Mouse (Mus musculus) T-helper 1 cell (primary cell): Measurements from ENCODE around the gene Pbx2.

ENCODE experiments used
- in situ Hi-C: fragments of 300-600 bp; cut with MboI, MseI; formaldehyde crosslinking; loops from one replicate; pipeline ENCODE4 v1.15.1; 2025; ENCODE audit warnings: high pct_unique_total_duplicates

Pbx2 gene

DNA sequence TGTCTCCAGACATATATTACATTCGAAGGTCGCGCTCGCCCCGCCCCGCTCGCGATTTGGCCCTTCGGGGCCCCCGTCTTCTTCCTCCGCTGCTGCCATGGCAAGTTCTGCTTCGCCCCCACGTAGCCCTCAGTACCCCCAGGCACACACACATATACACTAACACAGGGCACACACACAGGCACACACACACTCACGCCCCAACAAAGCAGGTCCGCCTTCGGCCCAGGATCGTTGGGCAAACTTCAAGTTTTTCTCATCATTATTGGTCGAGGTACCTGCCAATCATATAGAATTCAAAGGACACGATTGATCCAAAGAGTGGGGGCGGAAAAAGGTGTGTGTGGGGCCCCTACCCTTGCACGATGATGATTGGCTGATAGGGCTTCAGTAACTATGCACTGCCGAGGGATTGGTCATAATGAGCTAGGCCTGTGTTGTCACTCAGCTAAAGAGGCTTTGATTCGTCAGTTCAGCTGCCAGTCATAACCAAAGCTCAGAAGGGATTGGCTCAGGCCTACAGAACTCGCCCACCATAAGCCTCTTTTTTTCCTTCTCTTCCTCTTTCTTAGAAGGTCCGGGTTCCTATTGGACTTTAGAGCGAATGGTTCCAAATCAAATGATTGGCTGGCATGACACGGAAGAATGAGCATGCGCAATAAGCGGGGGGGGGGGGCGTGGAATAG is 12.5 kb downstream of the Pbx2 start, which contains the start of gene Rnf5:
TSS of gene Rnf5 (minus strand) at position 316 of the 686 bp plus-strand sequence.
- in situ Hi-C loops = loop anchor here (10.0 kb wide), 1 partner anchor 569 kb away; the partner anchor contains the start of genes Col11a2, Rxrb and Slc39a7

DNA sequence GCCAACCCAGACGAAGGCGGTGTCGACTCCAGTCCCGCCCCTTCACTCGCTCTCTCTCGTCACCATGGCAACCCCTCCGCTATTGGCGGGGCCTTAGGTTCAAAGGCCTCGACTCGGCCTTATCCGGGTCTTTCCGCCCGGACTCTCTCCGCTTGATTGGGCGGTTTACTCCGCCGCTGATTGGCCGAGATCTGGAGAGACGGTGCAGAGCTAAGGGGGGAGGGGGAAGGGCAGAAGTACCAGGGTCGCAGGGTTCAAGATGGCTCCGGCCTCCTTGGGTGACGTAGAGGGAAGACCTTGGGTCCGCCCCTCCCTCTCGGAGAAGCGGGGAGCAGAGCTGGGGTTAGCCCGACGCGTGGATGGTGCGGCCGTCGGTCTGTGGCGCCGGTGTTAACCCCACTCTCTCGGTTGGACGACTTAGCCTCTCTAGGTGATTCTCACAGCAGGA is 13.0 kb downstream of the Pbx2 start, which contains the start of gene Agpat1:
TSS of gene Agpat1 (plus strand) at position 202 of the 448 bp plus-strand sequence.
- in situ Hi-C loops = loop anchor here (10.0 kb wide), 1 partner anchor 569 kb away; the partner anchor contains the start of genes Col11a2, Rxrb and Slc39a7

DNA sequence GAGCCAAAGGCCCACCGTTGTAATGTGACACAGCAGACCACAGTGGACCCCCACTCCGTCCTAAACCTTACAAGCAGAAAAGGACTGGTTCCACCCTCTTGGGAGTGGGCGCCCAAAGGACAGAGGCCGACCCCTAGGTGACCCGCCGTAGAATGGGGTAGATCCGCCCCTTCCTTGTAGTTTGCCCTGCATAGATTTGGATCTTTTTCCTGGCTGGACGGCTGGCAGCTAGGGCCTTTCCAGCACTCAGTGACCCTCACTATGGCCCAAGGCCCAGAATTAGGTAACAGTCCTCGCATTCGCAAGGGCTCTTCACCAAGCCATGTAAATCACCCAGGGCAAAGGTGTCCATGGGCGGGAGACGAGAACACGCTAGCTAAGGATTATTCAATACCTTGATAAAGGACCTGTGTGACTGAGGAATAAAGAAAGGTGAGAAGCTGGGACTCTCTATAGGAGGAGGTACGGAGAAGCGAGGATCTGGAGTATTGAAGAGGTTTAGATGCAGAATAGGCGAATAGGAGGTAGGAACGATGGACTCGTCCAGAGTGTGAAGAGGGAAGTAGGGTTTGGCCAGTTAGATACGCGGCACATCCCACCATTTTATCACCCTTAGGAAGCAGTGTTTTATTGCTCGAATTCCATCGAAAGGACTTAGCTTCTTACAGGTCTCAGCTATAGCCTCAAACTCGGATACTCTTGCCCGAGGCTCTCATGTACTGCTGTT is 13.6 kb downstream of the Pbx2 start:
- in situ Hi-C loops = loop anchor here (10.0 kb wide), 1 partner anchor 570 kb away; the partner anchor contains the start of genes Col11a2, Rxrb and Slc39a7

DNA sequence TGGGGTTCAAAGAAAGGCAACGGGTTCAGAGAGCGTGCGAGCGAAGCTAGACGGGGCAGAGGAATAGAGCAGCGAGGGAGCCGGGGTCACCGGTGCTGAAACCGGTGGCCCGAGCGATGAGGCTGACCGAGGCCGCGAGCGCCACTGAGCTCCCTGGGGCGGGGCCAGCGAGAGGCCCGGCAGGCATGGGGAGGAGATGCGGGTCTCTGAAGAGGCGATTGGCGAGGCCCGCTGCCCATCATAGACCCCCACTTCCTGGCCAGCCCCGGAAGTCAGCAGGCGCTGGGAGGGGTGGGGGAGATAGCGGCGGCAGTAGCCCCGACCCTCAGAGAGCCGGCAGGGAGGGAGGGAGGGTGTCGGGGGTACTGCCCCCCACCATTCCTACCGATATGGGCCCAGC is 14.5 kb downstream of the Pbx2 start:
- in situ Hi-C loops = loop anchor here (10.0 kb wide), 1 partner anchor 571 kb away; the partner anchor contains the start of genes Col11a2, Rxrb and Slc39a7

DNA sequence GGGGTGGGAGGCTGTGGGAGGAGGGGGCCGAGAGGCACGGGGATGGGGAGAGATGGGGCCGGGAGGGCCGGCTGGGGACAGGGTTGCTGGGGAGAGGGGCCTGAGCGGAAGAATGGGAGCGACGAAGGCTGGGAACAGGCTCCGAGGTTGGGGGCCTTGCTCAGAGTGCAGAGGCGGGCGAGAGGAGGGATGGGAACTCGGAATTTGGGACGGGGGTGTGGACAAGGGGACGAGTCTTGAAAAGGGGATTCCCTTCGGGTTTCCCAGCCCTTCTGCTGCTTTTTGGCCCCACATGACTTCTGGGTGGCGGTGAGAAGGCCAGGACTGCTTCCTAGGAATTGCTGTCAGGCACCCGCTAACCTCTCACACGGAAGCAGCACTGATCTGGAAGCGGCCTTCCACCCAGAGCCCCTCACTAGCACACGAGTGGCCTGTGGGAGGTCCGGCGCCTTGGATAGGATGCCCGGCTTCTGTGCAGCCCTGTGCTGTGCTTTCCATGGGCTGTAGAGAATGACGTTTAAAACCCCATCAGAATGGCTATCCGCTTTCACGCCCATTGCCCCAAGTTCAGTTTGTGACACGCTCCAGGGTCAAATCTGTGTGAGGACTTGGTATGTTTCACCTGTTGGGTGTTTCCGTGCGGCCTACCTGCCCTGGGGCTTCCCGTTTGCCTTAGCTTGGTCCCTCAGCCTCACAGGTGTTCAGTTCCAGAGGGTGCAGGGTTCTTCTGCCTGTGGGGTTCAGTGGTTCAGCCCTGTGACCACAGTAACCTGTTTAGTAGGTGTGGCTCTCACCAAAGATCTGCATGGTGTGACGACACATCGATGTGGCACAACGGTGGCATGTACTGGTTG is 15.3 kb downstream of the Pbx2 start:
- in situ Hi-C loops = loop anchor here (10.0 kb wide), 1 partner anchor 572 kb away; the partner anchor contains the start of genes Col11a2, Rxrb and Slc39a7

DNA sequence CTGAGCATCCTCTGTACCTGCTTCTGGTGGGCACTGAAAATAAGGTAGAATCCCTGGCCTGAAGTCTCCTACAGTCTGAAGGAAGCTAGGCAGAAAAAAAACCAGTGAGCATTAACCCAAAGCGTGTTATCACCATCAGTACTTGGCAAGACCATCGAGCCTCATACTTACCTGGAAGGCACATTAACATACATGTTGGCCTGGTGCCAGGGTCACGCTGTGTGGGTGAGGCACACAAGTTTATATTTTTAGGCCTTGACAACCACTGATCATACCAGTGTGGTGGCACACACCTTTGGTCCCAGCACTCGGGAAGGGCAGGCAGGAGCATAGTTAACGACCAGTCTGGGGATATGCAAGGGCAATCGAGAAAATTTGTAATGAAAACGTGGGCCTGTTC is 16.9 kb downstream of the Pbx2 start:
- in situ Hi-C loops = loop anchor here (10.0 kb wide), 1 partner anchor 573 kb away; the partner anchor contains the start of genes Col11a2, Rxrb and Slc39a7

DNA sequence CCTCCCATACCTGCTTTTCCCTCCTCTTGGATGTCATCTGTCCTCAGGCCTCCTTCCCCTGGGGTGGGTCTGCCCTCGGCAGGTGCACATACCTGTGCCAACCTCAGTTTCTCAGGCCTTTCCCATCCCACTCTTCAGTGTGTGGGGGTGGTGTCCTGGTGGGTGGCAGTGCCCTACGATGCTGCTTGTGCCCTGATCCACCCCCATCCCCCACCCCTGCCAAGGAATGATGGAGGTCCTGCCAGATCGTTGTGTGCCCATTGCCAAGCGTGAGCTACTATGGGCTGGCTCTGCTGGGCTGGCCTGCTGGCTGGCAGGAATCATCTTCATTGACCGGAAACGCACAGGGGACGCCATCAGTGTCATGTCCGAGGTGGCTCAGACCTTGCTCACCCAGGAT is 20.0 kb downstream of the Pbx2 start:
- in situ Hi-C loops = no loop called here

DNA sequence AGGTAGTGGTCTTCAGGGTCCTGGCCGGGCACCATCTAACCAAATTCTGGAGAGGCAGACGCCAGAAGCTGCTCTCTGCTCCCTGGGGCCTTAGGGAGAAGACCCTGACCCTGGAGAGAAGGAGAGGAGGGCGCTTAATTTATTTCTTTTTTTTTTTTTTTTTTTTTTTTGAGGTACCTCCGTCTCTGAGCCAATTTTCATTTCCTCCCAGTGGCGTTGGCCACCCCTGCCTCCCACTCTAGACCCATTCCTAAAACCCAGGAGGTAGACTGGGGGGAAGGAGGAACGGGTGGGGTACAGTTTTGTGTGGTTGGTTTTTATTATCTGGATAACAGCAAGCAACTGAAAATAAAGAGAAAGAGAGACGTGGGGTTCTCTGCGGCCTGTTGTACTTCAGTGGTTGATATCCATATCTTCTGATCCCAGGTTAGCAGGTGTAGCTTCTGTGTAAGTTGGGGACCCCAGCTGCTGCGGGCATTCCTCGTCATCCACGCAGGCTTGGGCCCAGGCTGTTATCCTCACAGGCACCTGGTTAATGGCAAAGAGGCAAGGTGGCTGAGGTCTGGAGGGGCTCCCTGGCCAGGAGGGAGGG is 22.1 kb downstream of the Pbx2 start:
- in situ Hi-C loops = no loop called here

DNA sequence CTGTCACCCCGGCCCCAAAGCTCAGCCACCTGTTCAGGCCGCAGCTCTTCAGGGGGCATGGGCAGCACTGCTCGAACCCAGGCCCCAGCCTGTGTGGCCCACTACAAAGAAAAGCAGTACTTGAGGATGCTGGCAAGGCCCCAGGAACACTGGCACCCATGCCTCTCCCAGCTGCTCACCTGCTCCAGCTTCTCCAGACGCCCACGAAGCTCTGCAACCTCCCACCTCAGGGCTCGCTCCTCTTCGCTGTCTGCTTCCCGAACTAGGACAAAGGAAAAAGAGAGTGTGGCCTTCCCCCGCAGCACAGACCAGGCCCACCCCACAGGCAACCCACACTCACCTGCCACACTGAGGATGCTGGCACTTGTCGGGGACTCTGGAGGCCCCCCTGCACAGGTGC is 22.8 kb downstream of the Pbx2 start:
- in situ Hi-C loops = no loop called here

DNA sequence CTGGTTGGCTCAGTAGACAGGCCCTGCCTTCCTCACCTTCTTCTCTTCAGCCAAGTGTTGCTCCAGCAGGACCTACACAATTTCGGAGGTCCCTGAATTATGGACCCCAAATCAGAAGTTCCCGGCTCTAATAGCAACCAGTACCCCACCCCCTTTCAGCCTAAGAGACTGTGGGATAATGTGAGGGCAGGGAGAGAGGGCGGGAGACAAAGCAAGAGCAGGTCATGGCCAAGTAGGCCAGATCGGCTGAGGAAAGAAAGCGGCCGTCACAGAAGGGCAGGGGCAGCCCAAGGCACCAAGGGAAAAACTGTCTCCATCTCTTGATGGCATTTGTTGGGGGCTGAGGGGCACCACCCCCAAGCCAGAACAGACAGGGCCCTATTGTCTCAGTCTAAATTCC is 24.8 kb downstream of the Pbx2 start, which contains the start of gene Egfl8:
TSS of gene Egfl8 (minus strand) at position 101 of the 400 bp plus-strand sequence.
- in situ Hi-C loops = loop anchor here (5.0 kb wide), 1 partner anchor 49 kb away; no protein-coding TSS in a partner anchor

DNA sequence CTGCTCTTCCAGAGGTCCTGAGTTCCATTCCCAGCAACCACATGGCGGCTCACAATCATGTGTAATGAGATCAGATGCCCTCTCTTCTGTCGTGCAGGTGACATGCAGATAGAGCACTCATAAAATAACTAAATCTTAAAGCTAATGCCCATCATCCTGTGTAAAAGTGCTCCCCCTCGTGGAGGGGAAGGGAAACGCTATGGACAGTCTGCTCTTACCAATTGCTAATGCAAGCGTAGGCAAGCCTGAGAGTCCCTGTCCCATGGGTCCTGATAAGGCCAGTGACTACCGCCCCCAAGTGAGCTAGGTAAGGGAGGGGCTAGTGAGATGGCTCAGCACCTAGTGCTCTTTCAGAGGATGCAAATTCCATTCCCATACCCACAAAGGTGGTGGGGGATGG is 27.9 kb downstream of the Pbx2 start:
- in situ Hi-C loops = loop anchor here (5.0 kb wide), 1 partner anchor 52 kb away; no protein-coding TSS in a partner anchor

DNA sequence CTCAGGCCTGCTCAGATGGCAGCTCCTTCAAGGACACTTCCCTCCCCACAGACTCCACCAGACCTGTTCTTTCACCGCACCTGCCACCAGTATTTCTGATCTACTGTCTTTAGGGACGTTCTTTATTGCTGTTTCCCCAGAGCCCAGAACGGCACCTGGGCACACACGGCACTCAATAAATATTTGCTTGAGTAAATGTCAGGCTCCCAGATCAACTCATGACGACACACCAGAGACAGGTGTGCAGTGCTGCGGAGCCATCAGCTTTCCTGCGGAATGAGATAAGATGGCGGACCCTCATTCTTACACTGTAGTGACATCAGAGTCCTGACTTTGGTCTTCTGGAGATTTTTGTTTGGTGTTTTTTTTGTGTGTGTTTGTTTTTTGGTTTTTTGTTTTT is 29.9 kb downstream of the Pbx2 start:
- in situ Hi-C loops = no loop called here

DNA sequence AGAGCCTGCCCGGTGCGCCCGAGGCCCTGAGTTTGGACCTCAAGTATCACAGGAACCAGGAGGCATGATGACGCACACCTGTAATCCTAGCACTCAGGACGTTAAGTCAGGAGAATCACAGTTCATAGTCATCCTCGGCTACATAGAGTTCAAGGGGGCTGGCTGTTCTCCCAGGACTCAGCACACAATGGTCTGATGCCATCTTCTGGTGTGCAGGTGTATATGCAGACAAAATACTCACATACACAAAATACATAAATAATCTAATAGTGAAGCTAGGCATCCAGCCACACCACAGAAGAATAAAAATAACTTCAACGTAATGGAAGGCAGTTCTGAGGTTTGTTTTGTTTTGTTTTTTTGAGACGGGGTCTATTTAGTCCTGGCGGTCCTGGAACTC is 32.1 kb downstream of the Pbx2 start:
- in situ Hi-C loops = no loop called here

DNA sequence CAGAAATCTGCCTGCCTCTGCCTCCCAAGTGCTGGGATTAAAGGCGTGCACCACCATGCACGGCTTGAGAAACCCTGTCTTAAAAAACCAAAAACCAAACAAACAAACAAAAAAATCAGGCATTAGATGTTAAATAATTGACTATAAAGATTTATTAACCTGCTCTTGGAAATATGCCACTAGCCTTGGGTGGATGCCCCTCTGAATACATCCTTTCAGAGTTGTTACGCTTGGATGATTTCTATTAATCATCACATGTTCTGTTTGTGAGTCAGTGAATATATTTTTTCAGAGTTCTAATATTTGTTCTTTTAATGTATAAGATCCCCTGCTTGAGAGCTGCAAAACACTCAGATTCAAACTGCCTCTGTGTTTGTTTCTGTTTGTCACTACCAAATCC is 33.9 kb downstream of the Pbx2 start:
- in situ Hi-C loops = loop anchor here (25.0 kb wide), 1 partner anchor 487 kb away; the partner anchor contains the start of genes Csnk2b, Gpank1, Ly6g5b and Ly6g5c

DNA sequence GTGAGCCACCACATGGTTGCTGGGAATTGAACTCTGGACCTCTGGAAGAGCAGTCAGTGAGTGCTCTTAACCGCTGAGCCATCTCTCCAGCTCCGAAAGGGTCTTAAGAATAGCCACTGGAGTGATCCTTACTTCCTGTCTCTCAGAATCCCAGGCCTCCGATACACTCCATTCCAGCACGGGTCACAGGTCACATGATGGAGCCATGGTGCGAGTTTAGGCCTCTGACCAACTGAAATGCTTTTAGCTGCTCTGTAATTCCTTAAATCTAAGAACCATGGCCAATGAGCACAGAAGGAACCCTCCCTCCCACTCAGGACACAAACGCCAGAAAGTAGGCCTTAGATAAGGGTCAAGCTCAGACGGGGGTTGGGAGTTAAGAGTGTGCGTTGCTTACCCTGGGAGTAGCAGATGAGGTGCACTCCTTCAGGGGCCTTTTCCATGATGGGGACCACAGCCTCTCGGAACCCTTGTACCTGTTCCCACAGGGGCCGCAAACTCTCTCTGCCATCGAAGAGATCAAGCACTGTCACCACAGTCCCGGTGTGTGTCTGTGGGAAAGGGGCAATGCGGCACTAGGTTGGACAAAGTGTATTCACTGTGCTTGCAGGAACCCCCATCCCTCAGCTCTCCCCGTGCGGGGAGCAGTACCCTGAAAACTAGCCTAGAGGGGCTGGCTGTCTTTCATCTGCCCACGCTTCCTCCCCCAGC is 35.2 kb downstream of the Pbx2 start:
- in situ Hi-C loops = loop anchor here (25.0 kb wide), 1 partner anchor 486 kb away; the partner anchor contains the start of genes Csnk2b, Gpank1, Ly6g5b and Ly6g5c

DNA sequence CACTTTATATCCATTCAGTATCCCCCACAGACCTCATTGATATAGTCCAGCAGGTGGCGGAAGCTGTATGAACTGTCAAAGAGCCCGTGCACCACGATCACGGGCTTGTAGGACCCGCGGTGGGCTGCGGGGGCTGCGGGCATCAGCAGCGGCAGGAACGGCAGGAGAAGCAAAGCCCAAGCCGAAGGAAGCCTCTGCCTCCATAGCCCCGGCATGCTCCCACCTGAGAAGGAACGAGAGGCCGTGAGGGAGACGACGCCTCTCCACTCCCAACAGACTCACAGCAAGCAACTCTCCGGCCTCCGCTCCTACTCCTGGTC is 35.7 kb downstream of the Pbx2 start:
- in situ Hi-C loops = loop anchor here (25.0 kb wide), 1 partner anchor 486 kb away; the partner anchor contains the start of genes Csnk2b, Gpank1, Ly6g5b and Ly6g5c

DNA sequence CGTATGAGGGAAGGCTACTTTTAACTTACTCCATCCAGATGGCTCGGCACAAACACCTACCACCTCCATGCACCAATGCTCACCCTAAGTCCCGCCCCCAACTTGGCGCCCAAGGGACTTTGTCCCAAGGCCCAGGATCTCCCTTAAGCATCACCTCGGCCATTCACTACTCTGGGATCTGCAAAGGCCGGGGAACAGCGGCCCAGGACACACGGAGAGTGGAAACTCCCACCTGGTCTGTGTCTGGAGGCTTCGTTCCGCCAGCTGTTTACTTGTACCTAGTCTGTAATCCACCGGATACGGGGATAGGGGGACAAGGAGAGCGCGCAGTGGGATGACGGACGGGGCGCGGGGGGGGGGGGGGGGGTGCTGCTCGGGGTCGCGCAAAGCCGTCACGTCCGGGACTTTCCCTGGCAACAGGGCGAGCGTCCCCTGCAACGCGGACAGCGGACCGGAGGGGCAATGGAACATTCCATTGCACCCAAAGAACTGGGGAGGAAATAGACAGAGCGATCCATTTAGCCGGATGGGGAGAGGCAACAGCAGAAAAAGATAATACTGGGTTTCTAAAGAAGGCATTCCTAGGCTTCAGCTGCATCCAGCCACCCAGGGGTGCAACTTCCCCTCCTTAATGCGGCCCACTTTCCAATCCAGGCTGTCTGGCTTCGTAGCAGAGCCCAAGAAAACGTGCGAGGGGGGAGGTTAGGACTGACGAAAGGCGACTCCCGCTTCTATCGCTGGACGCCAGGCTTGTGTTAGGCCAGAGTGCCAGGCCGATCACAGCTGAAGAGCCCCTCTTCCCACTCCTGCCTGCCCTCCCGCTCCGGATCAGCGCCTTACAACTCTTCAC is 36.3 kb downstream of the Pbx2 start:
- in situ Hi-C loops = loop anchor here (25.0 kb wide), 1 partner anchor 485 kb away; the partner anchor contains the start of genes Csnk2b, Gpank1, Ly6g5b and Ly6g5c

DNA sequence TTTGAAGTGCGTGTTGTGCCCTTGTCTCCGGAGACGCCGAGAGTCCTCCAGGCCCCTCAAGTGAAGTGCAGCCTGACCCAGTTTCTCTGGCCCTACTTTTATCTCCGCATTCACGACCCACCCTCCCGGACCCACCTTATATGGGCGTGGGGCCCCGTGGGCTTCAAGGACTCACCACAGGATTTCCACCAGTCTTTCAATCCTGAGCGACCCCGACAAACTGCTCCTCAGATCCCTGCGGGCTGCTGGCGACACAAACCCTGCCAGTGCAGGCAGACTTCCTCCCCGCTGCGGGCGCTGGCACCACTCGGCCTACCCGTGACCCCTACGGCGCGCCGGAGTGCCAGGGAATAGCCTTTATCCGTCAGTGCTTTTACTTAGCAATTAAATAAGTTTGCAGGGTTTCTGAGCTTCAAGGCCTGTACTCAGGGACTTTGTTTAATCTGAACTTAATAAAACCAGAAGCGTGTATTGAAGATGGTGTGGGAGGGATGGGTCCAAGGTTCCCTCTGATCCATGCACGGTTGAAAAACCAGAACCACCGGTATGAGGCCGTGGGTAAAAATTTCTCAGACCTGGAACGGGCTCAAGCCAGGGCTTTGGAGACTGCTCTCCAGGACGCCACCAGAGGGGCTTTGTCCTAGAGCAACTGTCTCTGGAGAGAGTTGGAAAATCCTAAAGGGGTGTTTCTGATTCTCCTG is 37.0 kb downstream of the Pbx2 start, which contains the start of gene Ppt2:
TSS of gene Ppt2 (minus strand) at position 568 of the 701 bp plus-strand sequence.
- in situ Hi-C loops = loop anchor here (25.0 kb wide), 1 partner anchor 484 kb away; the partner anchor contains the start of genes Csnk2b, Gpank1, Ly6g5b and Ly6g5c
